Mouse (Mus musculus): ENCODE measurements around the gene Crb1. TPM values are rescaled to one million over a fixed set of nuclear protein-coding genes. Genes with fewer than 3 reads are reported as not detected.

The Crb1 gene
- polyA plus RNA-seq, 1 experiment = not detected

- WGBS = 47% methylated on average over 5 of the region's 5 CpGs
- TF ChIP-seq POLR2A (IDR thresholded peaks at IDR 0.05; ENCODE audit: insufficient read depth, low read depth, low read length) = no peak
- H3K4me1 ChIP-seq (ENCODE audit: control insufficient read depth, insufficient read depth, low read length) = no peaks in the 10 kb centered on the region
- H3K27ac ChIP-seq (ENCODE audit: insufficient read depth, low read depth, low read length) = no peak overlapping the region
- no peak overlapping the region for H3K4me3 ChIP-seq (ENCODE audit: insufficient read depth, low read depth, low read length)
Measured at GRCm38 (mm10) chr1:139162814-139163213, 214.1 kb downstream of the Crb1 start.

GRCm38 (mm10) chr1:139161619-139162018, 215.3 kb downstream of the Crb1 start:
- 62% methylated on average over 3 of the region's 3 CpGs for WGBS
- no peak overlapping the region for H3K27ac ChIP-seq (ENCODE audit: insufficient read depth, low read depth, low read length)
- no peaks in the 10 kb centered on the region for H3K4me1 ChIP-seq (ENCODE audit: control insufficient read depth, insufficient read depth, low read length)

DNA sequence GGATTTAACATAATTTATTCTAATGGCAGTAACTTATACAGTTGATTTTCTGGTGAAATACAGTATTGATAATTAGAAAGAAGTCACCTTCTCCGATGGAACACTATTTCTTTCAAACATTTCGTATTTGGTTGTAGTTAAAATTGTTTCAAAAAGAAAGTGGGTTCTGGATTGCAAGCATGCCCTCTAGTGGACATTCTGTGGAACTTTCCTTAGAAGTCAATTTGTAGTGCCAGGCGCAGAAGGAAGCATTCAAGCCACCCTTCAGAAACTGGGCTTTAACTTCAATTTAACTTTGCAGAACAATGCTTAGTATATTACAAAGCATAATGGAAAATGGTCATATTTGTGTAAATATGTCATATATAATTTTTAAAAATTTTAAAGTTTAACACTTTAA, 220.5 kb downstream of the Crb1 start:
- WGBS = 13% methylated on average over 3 of the region's 3 CpGs
- TF ChIP-seq CTCF (IDR thresholded peaks at IDR 0.05; ENCODE audit: insufficient read depth, low read depth, low read length) (no peak), POLR2A (IDR thresholded peaks at IDR 0.05; ENCODE audit: insufficient read depth, low read depth, low read length) (no peak)
- no peak overlapping the region for H3K27ac ChIP-seq (ENCODE audit: insufficient read depth, low read depth, low read length)
- H3K4me1 ChIP-seq (ENCODE audit: control insufficient read depth, insufficient read depth, low read length) = no peaks in the 10 kb centered on the region
- no peak overlapping the region for H3K4me3 ChIP-seq (ENCODE audit: insufficient read depth, low read depth, low read length)

More at GRCm38 (mm10) chr1:139161619-139162018, 215.3 kb downstream of the Crb1 start:
- no peak for TF ChIP-seq CTCF (IDR thresholded peaks at IDR 0.05; ENCODE audit: insufficient read depth, low read depth, low read length)
- no peak overlapping the region for H3K4me3 ChIP-seq (ENCODE audit: insufficient read depth, low read depth, low read length)

GRCm38 (mm10) chr1:139153493-139153892, 223.4 kb downstream of the Crb1 start:
- no peak overlapping the region for H3K4me3 ChIP-seq (ENCODE audit: insufficient read depth, low read depth, low read length)
- no peak overlapping the region for H3K27ac ChIP-seq (ENCODE audit: insufficient read depth, low read depth, low read length)
- TF ChIP-seq CTCF (IDR thresholded peaks at IDR 0.05; ENCODE audit: insufficient read depth, low read depth, low read length) (no peak), POLR2A (IDR thresholded peaks at IDR 0.05; ENCODE audit: insufficient read depth, low read depth, low read length) (no peak)
- no peaks in the 10 kb centered on the region for H3K4me1 ChIP-seq (ENCODE audit: control insufficient read depth, insufficient read depth, low read length)
- WGBS = 67% methylated on average over 6 of the region's 6 CpGs

- Histone ChIP-seq H3K4me1 (ENCODE audit: control insufficient read depth, insufficient read depth, low read length) (no peaks in the 10 kb centered on the region), H3K27ac (ENCODE audit: insufficient read depth, low read depth, low read length) (no peak overlapping the region), H3K4me3 (ENCODE audit: insufficient read depth, low read depth, low read length) (no peak overlapping the region)
- 89% methylated on average over 2 of the region's 2 CpGs for WGBS
- no peak for TF ChIP-seq CTCF (IDR thresholded peaks at IDR 0.05; ENCODE audit: insufficient read depth, low read depth, low read length)
- no peak for TF ChIP-seq POLR2A (IDR thresholded peaks at IDR 0.05; ENCODE audit: insufficient read depth, low read depth, low read length)
Measured at GRCm38 (mm10) chr1:139153006-139153405, 223.9 kb downstream of the Crb1 start.

Other genes starting within 250 kb of the Crb1 start
- not detected in 2 replicates for gene Zbtb41, start 45.2 kb upstream of the Crb1 start, polyA plus RNA-seq (2012; ENCODE audit: insufficient read depth, insufficient read length, low replicate concordance, missing spikeins)
- gene Aspm, start 77.7 kb upstream of the Crb1 start, polyA plus RNA-seq (2012; ENCODE audit: insufficient read depth, insufficient read length, low replicate concordance, missing spikeins) = not detected in 2 replicates
- gene F13b, start 124.6 kb upstream of the Crb1 start, polyA plus RNA-seq (2012; ENCODE audit: insufficient read depth, insufficient read length, low replicate concordance, missing spikeins) = not detected in 2 replicates
- not detected in 2 replicates for gene Cfhr1, start 183.2 kb upstream of the Crb1 start, polyA plus RNA-seq (2012; ENCODE audit: insufficient read depth, insufficient read length, low replicate concordance, missing spikeins)

Data from olfactory bulb, adult 2 months (tissue).